7 mouse cellular contexts compared by ENCODE assay signal in the genomic region with DNA sequence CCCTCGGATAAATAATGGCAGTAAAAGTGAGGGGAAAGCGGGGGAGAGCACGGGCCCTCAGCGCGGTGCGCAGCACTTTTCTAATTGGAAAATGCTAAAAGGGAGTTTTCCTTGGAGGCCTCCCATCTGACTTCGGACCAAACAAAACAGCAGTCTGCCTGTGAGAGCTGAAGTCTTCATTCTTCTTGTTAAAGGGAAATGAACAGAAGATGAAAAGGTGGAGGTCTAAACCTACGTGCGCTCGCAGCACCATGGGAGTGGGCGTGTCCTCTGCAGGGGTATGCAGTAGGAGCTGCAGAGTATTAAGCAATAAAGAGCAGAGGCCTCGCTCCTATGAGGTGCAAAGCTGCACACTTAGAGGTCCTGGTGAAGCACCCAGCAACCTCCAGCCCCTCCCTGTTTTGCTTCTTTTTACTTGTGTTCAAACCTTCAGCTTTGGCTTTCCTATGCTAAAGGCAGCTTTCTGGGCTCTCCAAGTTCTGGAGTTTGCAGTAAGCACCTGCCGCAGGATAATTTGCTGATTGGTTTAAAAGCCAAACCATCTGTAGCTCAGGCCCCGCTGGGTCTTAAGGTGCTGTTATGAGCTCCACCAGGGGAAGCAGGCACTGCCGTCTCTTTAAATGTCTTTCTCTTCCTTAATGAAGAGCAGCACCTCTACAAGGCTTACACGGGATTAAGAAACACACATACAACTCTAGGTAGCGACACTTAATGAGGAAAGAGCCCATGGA.
DNase-seq lines count a peak whose midpoint lies in the region; ATAC-seq and TF ChIP-seq lines count a peak whose summit lies in the region.

No protein-coding gene starts in this region.

- H3K9ac ChIP-seq in forebrain, embryonic 13.5 days, result peak overlapping the region; percentile 53; the same call in 1 of the 2 replicates
- no peak overlapping the region for H3K9ac ChIP-seq in limb, embryonic 11.5 days (ENCODE audit: low read length)
- H3K9ac ChIP-seq in midbrain, postnatal 0 days (replicated peaks; ENCODE audit: low read length, poor library complexity, severe bottlenecking), result no peak overlapping the region

- peak overlapping the region; percentile 33 for H3K4me3 ChIP-seq in forebrain, embryonic 13.5 days
- no peak overlapping the region for H3K4me3 ChIP-seq in limb, embryonic 11.5 days (ENCODE audit: low read depth, low read length)
- peak overlapping the region; percentile 16 for H3K4me3 ChIP-seq in midbrain, postnatal 0 days (ENCODE audit: low read depth, low read length)

- peaks cover 11% of the 10 kb centered on the region for H3K4me1 ChIP-seq in forebrain, embryonic 13.5 days
- H3K4me1 ChIP-seq in limb, embryonic 11.5 days (ENCODE audit: control insufficient read depth, insufficient read depth, low read length), result 0 out of 2 replicates have a peak, but pooled peaks cover 10% of the 10 kb centered on the region
- H3K4me1 ChIP-seq in midbrain, postnatal 0 days (ENCODE audit: insufficient read depth, low read length), result peaks cover 9% of the 10 kb centered on the region

- peak overlapping the region; percentile 57 for H3K4me2 ChIP-seq in forebrain, embryonic 13.5 days
- peak overlapping the region; percentile 25; the same call in 1 of the 2 replicates for H3K4me2 ChIP-seq in limb, embryonic 11.5 days (ENCODE audit: low read depth, severe bottlenecking)
- peak overlapping the region; percentile 40 for H3K4me2 ChIP-seq in midbrain, postnatal 0 days (ENCODE audit: low read depth, low read length, poor library complexity, severe bottlenecking)

- DNase-seq in embryo, embryonic 10.5 days (ENCODE audit: low spot score), result peak; percentile 37
- peak; percentile 51 for DNase-seq in heart, postnatal 4 days
- DNase-seq in limb, embryonic 11.5 days (ENCODE audit: low spot score), result peak; percentile 50
- DNase-seq in midbrain, postnatal 0 days (ENCODE audit: low spot score), result no peak
- DNase-seq in frontal cortex, postnatal 14 days (ENCODE audit: low spot score in 2 of 2), result no peak

- H3K27ac ChIP-seq in forebrain, embryonic 13.5 days, result no peak overlapping the region
- H3K27ac ChIP-seq in limb, embryonic 11.5 days (replicated peaks; ENCODE audit: low read depth, low read length), result no peak overlapping the region
- no peak overlapping the region for H3K27ac ChIP-seq in midbrain, postnatal 0 days (ENCODE audit: low read depth, low read length)

- WGBS in forebrain, embryonic 13.5 days, result 14% methylated on average over 17 of the region's 17 CpGs
- 22% methylated on average over 17 of the region's 17 CpGs for WGBS in limb, embryonic 11.5 days
- 30% methylated on average over 17 of the region's 17 CpGs for WGBS in midbrain, postnatal 0 days

- peak; percentile 71; the same call in 1 of the 2 replicates for ATAC-seq in forebrain, embryonic 13.5 days
- ATAC-seq in limb, embryonic 11.5 days (ENCODE audit: insufficient number of reproducible peaks, low FRiP score, low TSS enrichment, low read depth), result no peak
- ATAC-seq in midbrain, postnatal 0 days (ENCODE audit: low FRiP score), result no peak
- no peak for ATAC-seq in erythroblast, adult 5-6 weeks (replicated peaks; ENCODE audit: low FRiP score, poor library complexity, severe bottlenecking)

- no peaks in the 10 kb centered on the region; the same call in 1 of the 2 replicates for H3K36me3 ChIP-seq in forebrain, embryonic 13.5 days (ENCODE audit: poor library complexity, severe bottlenecking)
- no peaks in the 10 kb centered on the region for H3K36me3 ChIP-seq in limb, embryonic 11.5 days (ENCODE audit: control insufficient read depth, insufficient read depth, low read length)
- no peaks in the 10 kb centered on the region for H3K36me3 ChIP-seq in midbrain, postnatal 0 days (ENCODE audit: insufficient read depth, low read length)

- no peaks in the 10 kb centered on the region for H3K27me3 ChIP-seq in forebrain, embryonic 13.5 days
- no peaks in the 10 kb centered on the region for H3K27me3 ChIP-seq in limb, embryonic 11.5 days (ENCODE audit: control insufficient read depth, insufficient read depth, low read length)
- no peaks in the 10 kb centered on the region for H3K27me3 ChIP-seq in midbrain, postnatal 0 days (ENCODE audit: insufficient read depth, low read length)

- no peak for TF ChIP-seq CTCF in midbrain, postnatal 0 days (IDR thresholded peaks at IDR 0.05)

- H3K9me3 ChIP-seq in forebrain, embryonic 13.5 days (replicated peaks), result 0 out of 2 replicates have a peak, but pooled peaks cover 5% of the 10 kb centered on the region
- no peaks in the 10 kb centered on the region for H3K9me3 ChIP-seq in limb, embryonic 11.5 days (ENCODE audit: control insufficient read depth, low read length)
- H3K9me3 ChIP-seq in midbrain, postnatal 0 days (ENCODE audit: low read length), result 0 out of 2 replicates have a peak, but pooled peaks cover 4% of the 10 kb centered on the region

Comparison
In these comparisons a context has a peak if more than half of its experiments do, and no peak if none do; other contexts are left out.
1. DNase-seq: peak in embryo, embryonic 10.5 days (single experiment), heart, postnatal 4 days (single experiment) and limb, embryonic 11.5 days (single experiment); none in midbrain, postnatal 0 days (single experiment) and frontal cortex, postnatal 14 days (0 of 2).
2. Peak in every context shown above with its lines, with median percentiles within 50 percentile points of each other: H3K4me2 ChIP-seq.